Mouse (Mus musculus) neural tube, embryonic 11.5 days (tissue): ENCODE results near the gene Litaf. TPM values are rescaled to one million over a fixed set of nuclear protein-coding genes. Genes with fewer than 3 reads are reported as not detected.
"Not testable (repeated sequence)": the region's sequence is repeated elsewhere in the genome, so short reads cannot be mapped to it uniquely, and the experiment has no call there.

ENCODE experiments used
- ATAC-seq: fragments of 200-750 bp; cut with Nextera tagmentation; 2 replicates; pipeline ENCODE4 v1.8.0; 2017; ENCODE audit warnings: moderate number of reproducible peaks, mild to moderate bottlenecking, moderate TSS enrichment, moderate library complexity; ENCODE audit not compliant: insufficient read depth, low FRiP score, low TSS enrichment
- DNase-seq: peaks from one replicate; pipeline ENCODE4 v3.0.0-alpha.2; 2015; ENCODE audit warnings: low spot score
- H3K27ac ChIP-seq: fragments of 300-500 bp; sonication (generic); 2 replicates; pipeline ENCODE4 v1.5.1; 2014; ENCODE audit warnings: low read depth, mild to moderate bottlenecking, low read length
- H3K27me3 ChIP-seq: fragments of 300-500 bp; sonication (generic); 2 replicates; pipeline ENCODE4 v1.6.1; 2014; ENCODE audit warnings: mild to moderate bottlenecking, low read length, mixed read lengths; ENCODE audit not compliant: control insufficient read depth, insufficient read depth
- H3K36me3 ChIP-seq: fragments of 300-500 bp; sonication (generic); 2 replicates; pipeline ENCODE4 v1.6.1; 2014; ENCODE audit warnings: mild to moderate bottlenecking, low read length, moderate library complexity, mixed read lengths; ENCODE audit not compliant: control insufficient read depth, insufficient read depth
- H3K4me1 ChIP-seq: fragments of 300-500 bp; sonication (generic); 2 replicates; pipeline ENCODE4 v1.6.1; 2014; ENCODE audit warnings: low read length, mixed read lengths; ENCODE audit not compliant: control insufficient read depth, insufficient read depth
- H3K4me2 ChIP-seq: fragments of 300-500 bp; sonication (generic); 2 replicates; pipeline ENCODE4 v1.6.1; 2014; ENCODE audit warnings: low read depth, mild to moderate bottlenecking, moderate library complexity
- H3K4me3 ChIP-seq: fragments of 300-500 bp; sonication (generic); 2 replicates; pipeline ENCODE4 v1.5.1; 2014; ENCODE audit warnings: low read depth, low read length
- H3K9ac ChIP-seq: fragments of 300-500 bp; sonication (generic); 2 replicates; pipeline ENCODE4 v1.6.1; 2014; ENCODE audit warnings: mild to moderate bottlenecking, low read length
- H3K9me3 ChIP-seq: fragments of 300-500 bp; sonication (generic); 2 replicates; pipeline ENCODE4 v1.6.1; 2016; ENCODE audit warnings: low read length; ENCODE audit not compliant: control insufficient read depth
- WGBS: fragments of 180-500 bp; shearing (Covaris S2); extraction: QIAGEN DNeasy Blood & Tissue Kit; methylation state at CpG from one replicate; pipeline ENCODE4 v1.1.7; 2014; 5-methylcytosine and 5-hydroxymethylcytosine counted together
- polyA plus RNA-seq: library from polyadenylated mRNA; unstranded; fragments of >200 nt; fragmentation: Nextera tagmentation; extraction: Ambion mirVana; gene quantifications from 2 replicates; pipeline ENCODE4 v1.2.1, GENCODE M21; 2014

Gene Litaf
- polyA plus RNA-seq, 1 experiment from 2014 or later = 59.3 TPM

- Histone ChIP-seq H3K4me1 (peaks cover under 1% of the 10 kb centered on the region; the same call in 1 of the 2 replicates), H3K27me3 (no peaks in the 10 kb centered on the region), H3K9ac (no peak overlapping the region), H3K36me3 (no peaks in the 10 kb centered on the region), H3K4me3 (no peak overlapping the region), H3K9me3 (no peaks in the 10 kb centered on the region), H3K27ac (no peak overlapping the region), H3K4me2 (no peak overlapping the region)
- ATAC-seq = no peak
- no peak for DNase-seq
- WGBS = 82% methylated on average over 5 of the region's 5 CpGs
Observed at GRCm38 (mm10) chr16:10969342-10969741, 96.6 kb downstream of the Litaf start.

DNA sequence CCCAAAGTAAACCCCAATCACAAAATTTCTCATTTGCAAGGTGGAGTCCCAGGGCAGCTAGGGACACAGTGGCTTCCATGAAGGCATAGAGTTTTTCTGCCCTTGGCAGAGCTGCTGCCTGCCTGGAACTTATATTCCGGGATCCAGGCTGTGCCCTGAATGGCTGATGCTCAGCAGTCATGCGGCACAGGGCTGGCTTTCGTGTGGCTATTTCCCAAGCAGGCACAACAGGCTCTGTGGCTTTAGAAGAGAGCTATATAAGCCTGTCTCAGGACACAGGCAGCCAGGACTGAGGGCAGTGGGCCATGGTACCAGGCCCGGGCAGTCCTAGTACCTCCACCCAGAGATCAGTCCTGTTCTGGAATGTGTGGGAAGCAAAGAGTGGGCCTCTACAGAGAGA is 97.7 kb downstream of the Litaf start:
- 91% methylated on average over 4 of the region's 4 CpGs for WGBS
- no peaks in the 10 kb centered on the region for H3K9me3 ChIP-seq
- H3K27ac ChIP-seq = no peak overlapping the region
- H3K4me1 ChIP-seq = no peaks in the 10 kb centered on the region
- no peak overlapping the region for H3K4me3 ChIP-seq
- H3K27me3 ChIP-seq = no peaks in the 10 kb centered on the region
- no peak overlapping the region for H3K4me2 ChIP-seq
- no peak for DNase-seq
- no peak for ATAC-seq
- no peak overlapping the region for H3K9ac ChIP-seq
- peaks cover 2% of the 10 kb centered on the region; the same call in 1 of the 2 replicates for H3K36me3 ChIP-seq

GRCm38 (mm10) chr16:10967756-10968155 is 98.2 kb downstream of the Litaf start:
- no peak overlapping the region for H3K4me2 ChIP-seq
- H3K27ac ChIP-seq = no peak overlapping the region
- H3K4me3 ChIP-seq = no peak overlapping the region
- peaks cover 2% of the 10 kb centered on the region; the same call in 1 of the 2 replicates for H3K36me3 ChIP-seq
- no peak overlapping the region for H3K9ac ChIP-seq
- no peaks in the 10 kb centered on the region for H3K9me3 ChIP-seq
- no peak for ATAC-seq
- no peaks in the 10 kb centered on the region for H3K27me3 ChIP-seq
- DNase-seq = no peak
- no peaks in the 10 kb centered on the region for H3K4me1 ChIP-seq
- 89% methylated on average over 7 of the region's 7 CpGs for WGBS

DNA sequence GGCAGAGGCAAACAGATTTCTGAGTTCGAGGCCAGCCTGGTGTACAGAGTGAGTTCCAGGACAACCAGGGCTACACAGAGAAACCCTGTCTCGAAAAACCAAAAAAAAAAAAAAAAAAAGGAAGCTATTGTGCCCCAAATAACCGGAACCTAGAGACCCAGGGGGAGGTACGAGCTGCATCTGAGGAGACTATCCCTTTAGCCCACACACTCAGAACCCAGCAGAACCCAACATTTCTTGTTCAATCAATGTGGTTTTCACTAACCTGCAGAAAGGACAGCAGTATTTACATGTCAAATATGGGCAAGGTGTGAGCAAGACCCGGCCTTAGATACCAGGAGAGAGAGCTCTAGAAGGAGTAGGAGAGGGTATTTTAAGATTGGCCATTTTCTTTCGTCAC is 98.9 kb downstream of the Litaf start:
- Histone ChIP-seq H3K27me3 (no peaks in the 10 kb centered on the region), H3K4me2 (no peak overlapping the region), H3K36me3 (peaks cover 2% of the 10 kb centered on the region; the same call in 1 of the 2 replicates), H3K4me1 (no peaks in the 10 kb centered on the region), H3K4me3 (no peak overlapping the region), H3K9ac (no peak overlapping the region), H3K27ac (no peak overlapping the region), H3K9me3 (no peaks in the 10 kb centered on the region)
- ATAC-seq (no peak), DNase-seq (no peak)
- 72% methylated on average over 6 of the region's 6 CpGs for WGBS

DNA sequence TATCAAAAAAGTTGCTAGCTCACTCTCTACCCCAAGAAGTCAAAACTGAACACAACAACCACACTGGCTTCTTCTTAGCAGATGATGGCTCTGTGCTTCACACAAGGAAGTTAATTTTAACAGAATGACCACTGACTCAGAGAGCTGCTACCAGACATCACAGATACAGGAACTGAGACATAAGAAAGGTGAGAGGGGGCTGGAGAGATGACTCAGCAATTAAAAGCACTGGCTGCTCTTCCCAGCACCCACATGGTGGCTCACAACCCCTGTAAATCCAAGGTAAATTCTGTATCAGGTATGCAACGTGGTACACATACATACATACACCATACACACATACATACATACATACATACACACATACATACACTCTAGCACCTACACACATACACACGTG is 100.9 kb downstream of the Litaf start:
- no peak overlapping the region for H3K4me3 ChIP-seq
- WGBS = 88% methylated on average over 2 of the region's 2 CpGs
- ATAC-seq = no peak
- no peak overlapping the region for H3K27ac ChIP-seq
- H3K4me1 ChIP-seq = no peaks in the 10 kb centered on the region
- peaks cover 2% of the 10 kb centered on the region; the same call in 1 of the 2 replicates for H3K36me3 ChIP-seq
- no peak overlapping the region for H3K9ac ChIP-seq
- H3K4me2 ChIP-seq = no peak overlapping the region
- DNase-seq = no peak
- no peaks in the 10 kb centered on the region for H3K9me3 ChIP-seq
- H3K27me3 ChIP-seq = no peaks in the 10 kb centered on the region

DNA sequence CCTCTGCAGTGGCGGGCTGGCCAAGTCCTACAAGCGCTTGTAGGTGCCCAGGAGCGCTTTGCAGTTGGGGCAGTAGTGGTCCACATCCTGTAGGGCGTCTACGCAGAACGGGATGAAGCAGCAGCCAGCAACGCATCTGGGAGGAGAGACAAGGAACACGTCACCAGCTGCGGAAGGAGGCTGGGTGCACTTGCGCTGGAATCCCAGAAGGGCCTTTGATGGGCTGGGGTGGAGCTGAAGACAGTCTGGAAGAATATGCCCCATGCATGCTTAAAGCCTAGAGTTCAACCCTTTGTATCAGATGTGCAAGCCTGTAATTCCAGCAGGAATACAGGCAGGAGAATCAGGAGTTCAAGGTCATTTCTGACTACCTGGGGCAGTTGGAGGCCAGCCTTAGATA is 105.0 kb downstream of the Litaf start:
- H3K27ac ChIP-seq = no peak overlapping the region
- H3K9me3 ChIP-seq = no peaks in the 10 kb centered on the region
- H3K27me3 ChIP-seq = no peaks in the 10 kb centered on the region
- H3K9ac ChIP-seq = no peak overlapping the region
- no peak overlapping the region for H3K4me3 ChIP-seq
- DNase-seq (no peak), ATAC-seq (no peak)
- H3K4me1 ChIP-seq = no peaks in the 10 kb centered on the region
- WGBS = 94% methylated on average over 10 of the region's 10 CpGs
- H3K4me2 ChIP-seq = no peak overlapping the region
- H3K36me3 ChIP-seq = peaks cover 2% of the 10 kb centered on the region; the same call in 1 of the 2 replicates

GRCm38 (mm10) chr16:10958763-10959440 is 107.1 kb downstream of the Litaf start:
- whole genome bisulfite sequencing = 79% methylated on average over 7 of the region's 7 CpGs
- H3K9me3 ChIP-seq = no peaks in the 10 kb centered on the region
- H3K9ac ChIP-seq = no peak overlapping the region
- no peak overlapping the region for H3K27ac ChIP-seq
- no peaks in the 10 kb centered on the region for H3K4me1 ChIP-seq
- no peak overlapping the region for H3K4me3 ChIP-seq
- H3K27me3 ChIP-seq = no peaks in the 10 kb centered on the region
- no peak overlapping the region for H3K4me2 ChIP-seq
- no peak for ATAC-seq
- peaks cover 2% of the 10 kb centered on the region; the same call in 1 of the 2 replicates for H3K36me3 ChIP-seq
- no peak for DNase-seq

DNA sequence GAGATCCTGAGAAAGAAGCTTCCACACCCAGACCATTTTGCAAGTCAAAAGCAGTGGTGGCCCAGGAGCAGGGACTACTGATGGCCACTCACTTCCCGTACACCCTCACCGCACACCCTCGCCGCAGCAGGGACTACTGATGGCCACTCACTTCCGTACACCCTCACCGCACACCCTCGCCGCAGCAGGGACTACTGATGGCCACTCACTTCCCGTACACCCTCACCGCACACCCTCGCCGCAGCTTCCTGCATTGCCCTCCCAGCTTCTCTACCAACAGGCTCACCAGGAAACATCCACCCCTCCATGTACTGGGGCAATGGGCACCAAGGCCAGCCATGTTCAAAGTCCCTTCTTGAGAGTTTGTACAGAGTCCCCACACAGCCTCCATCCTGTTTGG is 107.7 kb downstream of the Litaf start:
- H3K9ac ChIP-seq, H3K27ac ChIP-seq, H3K36me3 ChIP-seq, H3K4me2 ChIP-seq, DNase-seq, H3K9me3 ChIP-seq, ATAC-seq, H3K27me3 ChIP-seq, H3K4me3 ChIP-seq, H3K4me1 ChIP-seq: not testable (repeated sequence)
- 94% methylated on average over 12 of the region's 12 CpGs for WGBS

- WGBS = 83% methylated on average over 3 of the region's 3 CpGs
- Histone ChIP-seq H3K27me3 (no peaks in the 10 kb centered on the region), H3K36me3 (no peaks in the 10 kb centered on the region; the same call in 1 of the 2 replicates), H3K4me1 (no peaks in the 10 kb centered on the region), H3K4me3 (no peak overlapping the region), H3K9ac (no peak overlapping the region), H3K27ac (no peak overlapping the region), H3K4me2 (no peak overlapping the region), H3K9me3 (no peaks in the 10 kb centered on the region)
- DNase-seq = no peak
- no peak for ATAC-seq
Observed at GRCm38 (mm10) chr16:10957794-10958193, 108.2 kb downstream of the Litaf start.
